In genomic region chr17:5377930-5378310, GRCm38 (mm10) we compare ENCODE assay signal across 9 mouse cellular contexts. TPM values are rescaled to one million over a fixed set of nuclear protein-coding genes. Genes with fewer than 3 reads are reported as not detected.
DNase-seq lines count a peak whose midpoint lies in the region; ATAC-seq lines count a peak whose summit lies in the region.
"Had no signal": no experiment of that assay in that cellular context is flagged by ENCODE, and none has a peak within 500 bp of the region (broad histone marks: within the 10 kb centered on the region; RNA-seq: fewer than 3 reads in every experiment).

No protein-coding gene starts in this region.

- no peaks in the 10 kb centered on the region for H3K27me3 ChIP-seq in neural tube, embryonic 12.5 days (replicated peaks)
- H3K27me3 ChIP-seq in kidney, embryonic 14.5 days (ENCODE audit: control insufficient read depth, insufficient read depth, low read length) = no peaks in the 10 kb centered on the region
- H3K27me3 ChIP-seq in heart, embryonic 12.5 days (replicated peaks) = 0 out of 2 replicates have a peak, but pooled peaks cover 4% of the 10 kb centered on the region
- H3K27me3 ChIP-seq: heart, embryonic 13.5 days had no signal

- H3K4me1 ChIP-seq in neural tube, embryonic 12.5 days = peaks cover 4% of the 10 kb centered on the region; the same call in 1 of the 2 replicates
- no peaks in the 10 kb centered on the region for H3K4me1 ChIP-seq in kidney, embryonic 14.5 days (ENCODE audit: control insufficient read depth, insufficient read depth, low read length)
- H3K4me1 ChIP-seq in heart, embryonic 12.5 days (replicated peaks) = peaks cover 4% of the 10 kb centered on the region

- H3K9ac ChIP-seq in neural tube, embryonic 12.5 days = no peak overlapping the region
- no peak overlapping the region for H3K9ac ChIP-seq in kidney, embryonic 14.5 days (ENCODE audit: low read depth, low read length)
- no peak overlapping the region for H3K9ac ChIP-seq in heart, embryonic 12.5 days
- H3K9ac ChIP-seq: heart, embryonic 13.5 days had no signal

- H3K36me3 ChIP-seq in neural tube, embryonic 12.5 days = no peaks in the 10 kb centered on the region
- H3K36me3 ChIP-seq in kidney, embryonic 14.5 days (ENCODE audit: control insufficient read depth, insufficient read depth, low read length) = no peaks in the 10 kb centered on the region
- H3K36me3 ChIP-seq in heart, embryonic 12.5 days = no peaks in the 10 kb centered on the region
- H3K36me3 ChIP-seq: heart, embryonic 13.5 days had no signal

- H3K9me3 ChIP-seq in neural tube, embryonic 12.5 days = no peaks in the 10 kb centered on the region
- H3K9me3 ChIP-seq in kidney, embryonic 14.5 days (ENCODE audit: control insufficient read depth, low read length) = no peaks in the 10 kb centered on the region
- no peaks in the 10 kb centered on the region for H3K9me3 ChIP-seq in heart, embryonic 12.5 days (replicated peaks)
- H3K9me3 ChIP-seq: heart, embryonic 13.5 days had no signal

- no peak overlapping the region for H3K4me3 ChIP-seq in neural tube, embryonic 12.5 days
- H3K4me3 ChIP-seq in kidney, embryonic 14.5 days (ENCODE audit: low read length) = no peak overlapping the region
- H3K4me3 ChIP-seq in heart, embryonic 12.5 days = no peak overlapping the region
- H3K4me3 ChIP-seq: heart, embryonic 13.5 days had no signal

- ATAC-seq in neural tube, embryonic 12.5 days (ENCODE audit: low FRiP score, low read depth) = no peak
- ATAC-seq in kidney, embryonic 14.5 days (ENCODE audit: low FRiP score, low TSS enrichment) = no peak
- no peak for ATAC-seq in heart, embryonic 12.5 days (ENCODE audit: insufficient number of reproducible peaks, low FRiP score)

- peak overlapping the region; percentile 19; the same call in 1 of the 2 replicates for H3K4me2 ChIP-seq in neural tube, embryonic 12.5 days (replicated peaks)
- 0 out of 2 replicates have a peak overlapping the region, but pooled peaks have one; percentile 5 for H3K4me2 ChIP-seq in kidney, embryonic 14.5 days (replicated peaks; ENCODE audit: low read depth, low read length)
- H3K4me2 ChIP-seq in heart, embryonic 12.5 days = no peak overlapping the region
- H3K4me2 ChIP-seq: heart, embryonic 13.5 days had no signal

- DNase-seq in adrenal gland, adult (ENCODE audit: inconsistent age in 2 of 2, low spot score in 1 of 2) = peak; percentile 19 to 49
- no peak for DNase-seq in adrenal gland, adult 8-10 months
- DNase-seq in neural tube, embryonic 10.5 days (ENCODE audit: extremely low spot score, low spot score) = no peak
- peak; percentile 32 for DNase-seq in testis, postnatal 14 days (ENCODE audit: low spot score)
- no peak for DNase-seq in layer of hippocampus, adult 9-10 months (ENCODE audit: low spot score)

- 31% methylated on average over 7 of the region's 7 CpGs for WGBS in neural tube, embryonic 12.5 days
- WGBS in kidney, embryonic 14.5 days = 35% methylated on average over 7 of the region's 7 CpGs
- 32% methylated on average over 7 of the region's 7 CpGs for WGBS in heart, embryonic 12.5 days

- H3K27ac ChIP-seq in neural tube, embryonic 12.5 days = no peak overlapping the region
- no peak overlapping the region for H3K27ac ChIP-seq in kidney, embryonic 14.5 days (ENCODE audit: low read depth, low read length)
- no peak overlapping the region for H3K27ac ChIP-seq in heart, embryonic 12.5 days (ENCODE audit: poor library complexity, severe bottlenecking)
- H3K27ac ChIP-seq: heart, embryonic 13.5 days had no signal

RNA-seq across cellular contexts. Expression of gene Ldhal6b, which starts 40.6 kb away (rescaled TPM):
- total RNA-seq in adrenal gland, adult 8-10 months (2022) = 1 to 10 TPM in 3 of 4 experiments, under 1 TPM in 1; 0.73 to 3.9 (median 1.8) TPM
- polyA plus RNA-seq in neural tube, embryonic 12.5 days (2016; fragmentation: Nextera tagmentation; extraction: Ambion mirVana) = not detected in 2 replicates
- polyA plus RNA-seq in kidney, embryonic 14.5 days (2014; fragmentation: Nextera tagmentation; extraction: Ambion mirVana) = not detected in 2 replicates
- polyA plus RNA-seq in heart, embryonic 12.5 days (2016; fragmentation: Nextera tagmentation; extraction: Ambion mirVana) = not detected in 2 replicates
- polyA plus RNA-seq: heart, embryonic 13.5 days had no signal

Comparison
In these comparisons a context has a peak if more than half of its experiments do, and no peak if none do; other contexts are left out.
1. DNase-seq: peak in adrenal gland, adult (2 of 2) and testis, postnatal 14 days (single experiment); none in adrenal gland, adult 8-10 months (single experiment), neural tube, embryonic 10.5 days (single experiment) and layer of hippocampus, adult 9-10 months (single experiment).